Mouse (Mus musculus) neutrophil, adult 65 days (primary cell): ENCODE results near the gene Slc37a1. TPM values are rescaled to one million over a fixed set of nuclear protein-coding genes. Genes with fewer than 3 reads are reported as not detected.

Experiments used
- total RNA-seq: library from RNA; stranded (reverse); gene quantifications from 2 replicates; pipeline ENCODE4 v1.2.4, GENCODE M21; 2023

Slc37a1 gene
- total RNA-seq: 28.5 and 37.9 TPM in 2 replicates

GRCm38 (mm10) chr17:31286492-31286891 lies at the start of gene Slc37a1:
TSS of gene Slc37a1 (plus strand) at chr17:31286792.

GRCm38 (mm10) chr17:31276922-31277918 lies 9.4 kb upstream of the Slc37a1 start, which contains the start of gene Rsph1:
TSS of gene Rsph1 (minus strand) at chr17:31277383.

DNA sequence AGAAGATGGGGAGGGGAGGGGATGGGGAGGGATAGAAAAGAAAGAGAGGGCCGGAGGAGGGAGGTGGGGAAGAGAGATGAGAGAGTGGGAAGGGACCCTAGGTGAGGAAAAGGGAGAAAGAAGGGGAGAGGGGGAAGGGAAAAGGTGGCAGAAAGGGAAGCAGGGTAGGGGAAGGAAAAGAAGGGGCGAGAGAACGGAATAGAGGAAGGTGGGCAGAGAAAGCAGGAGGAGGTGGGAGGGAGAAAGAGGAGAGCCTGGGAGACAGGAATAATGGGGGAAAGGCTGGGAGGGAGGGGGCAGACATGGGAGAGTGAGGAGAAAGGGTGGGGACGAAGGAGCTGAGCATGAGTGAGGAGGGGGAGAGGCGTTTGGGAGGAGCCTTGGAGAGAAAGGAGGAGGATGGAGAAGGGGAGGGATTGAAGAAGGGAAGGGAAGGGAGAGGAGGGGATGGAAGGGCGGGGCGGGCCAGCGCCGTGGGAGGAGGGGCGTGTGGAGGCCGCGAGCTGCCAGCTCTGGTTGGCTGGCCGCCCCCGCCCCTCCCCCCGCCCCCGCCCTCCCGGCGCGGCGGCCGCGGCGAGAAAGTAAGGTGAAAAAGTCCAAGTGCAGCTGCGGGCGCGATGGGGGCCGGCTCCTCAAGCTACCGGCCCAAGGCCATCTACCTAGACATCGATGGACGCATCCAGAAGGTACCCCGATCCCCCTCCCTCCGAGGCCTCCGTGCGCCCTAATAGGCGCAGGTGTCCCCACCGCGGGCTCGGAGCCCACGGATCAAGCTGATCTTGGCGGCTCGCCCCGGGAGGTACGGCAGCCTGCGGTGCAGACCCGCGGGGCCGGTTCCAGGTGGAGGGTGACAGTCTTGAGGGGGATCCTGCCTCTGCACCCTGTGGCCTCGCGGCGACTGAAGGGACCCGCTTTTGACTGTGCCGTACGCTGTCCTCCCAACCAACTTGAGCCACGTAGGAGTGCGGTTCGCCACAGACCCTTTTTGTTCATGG lies 99.4 kb downstream of the Slc37a1 start, which contains the start of gene Pde9a:
Gene Pde9a, plus strand, starts transcription at position 540 of the 995 bp plus-strand sequence.

Other genes with a start within 250 kb of the Slc37a1 start
- 64.8 and 82.2 TPM in 2 replicates for gene Abcg1, start 229.1 kb upstream of the Slc37a1 start, total RNA-seq
- not detected in 2 replicates for gene Tff3, start 157.1 kb upstream of the Slc37a1 start, total RNA-seq
- not detected in 2 replicates for gene Tff2, start 142.5 kb upstream of the Slc37a1 start, total RNA-seq
- gene Tff1, start 121.5 kb upstream of the Slc37a1 start, total RNA-seq: not detected in 2 replicates
- 1.7 and 2.9 TPM in 2 replicates for gene Tmprss3, start 87.8 kb upstream of the Slc37a1 start, total RNA-seq
- 4.2 and 5.4 TPM in 2 replicates for gene Ubash3a, start 78.9 kb upstream of the Slc37a1 start, total RNA-seq
- 3.3 and 3.4 TPM in 2 replicates for gene Rsph1, start 9.4 kb upstream of the Slc37a1 start, total RNA-seq
- gene Pde9a, start 99.4 kb downstream of the Slc37a1 start, total RNA-seq: 1.2 TPM in 1 of 2 replicates, not detected in the other
- gene Wdr4, start 233.2 kb downstream of the Slc37a1 start, total RNA-seq: 7.3 and 16.8 TPM in 2 replicates
- 84.2 and 91.2 TPM in 2 replicates for gene Ndufv3, start 233.3 kb downstream of the Slc37a1 start, total RNA-seq